Mouse (Mus musculus) gastrocnemius, adult 8-10 months (tissue): ENCODE results near the gene Snx21. TPM values are rescaled to one million over a fixed set of nuclear protein-coding genes. Genes with fewer than 3 reads are reported as not detected.

ENCODE experiments used
- DNase-seq, 2 experiments: peaks; one replicate each; pipeline ENCODE4 v3.0.0; 2022; ENCODE audit warnings: low spot score in 2 of 2
- total RNA-seq, 4 experiments: library from RNA; stranded (reverse); gene quantifications; 2 replicates each; pipeline ENCODE4 v1.2.4; 2022

Snx21 gene
- total RNA-seq, result 10 to 100 TPM; 23.5 to 24.8 (median 24.4) TPM

GRCm38 (mm10) chr2:164785481-164786387, at the start of gene Snx21:
Gene Snx21, plus strand, starts transcription at chr2:164785823.
- peak; percentile 89 to 94 for DNase-seq

GRCm38 (mm10) chr2:164737377-164738090, 48.1 kb upstream of the Snx21 start:
- no peak for DNase-seq

- no peak for DNase-seq
Measured at GRCm38 (mm10) chr2:164739876-164740275, 45.7 kb upstream of the Snx21 start.

GRCm38 (mm10) chr2:164744987-164745386, 40.6 kb upstream of the Snx21 start:
- DNase-seq, result no peak

- DNase-seq, result peak; percentile 86 to 88
Measured at GRCm38 (mm10) chr2:164745843-164746479, 39.7 kb upstream of the Snx21 start, which contains the start of the genes Wfdc3 and Dnttip1. Gene Wfdc3, minus strand, starts transcription at chr2:164745931. Gene Dnttip1, plus strand, starts transcription at chr2:164745983.

- no peak for DNase-seq
Measured at GRCm38 (mm10) chr2:164746693-164747092, 38.9 kb upstream of the Snx21 start.

- DNase-seq, result no peak
Measured at GRCm38 (mm10) chr2:164748191-164748590, 37.4 kb upstream of the Snx21 start.

- no peak for DNase-seq
Measured at GRCm38 (mm10) chr2:164748991-164749390, 36.6 kb upstream of the Snx21 start.

GRCm38 (mm10) chr2:164752454-164752853, 33.2 kb upstream of the Snx21 start:
- no peak for DNase-seq

GRCm38 (mm10) chr2:164754105-164754504, 31.5 kb upstream of the Snx21 start:
- no peak for DNase-seq

- DNase-seq, result peak in 1 of 2 experiments; percentile 49
Measured at GRCm38 (mm10) chr2:164754800-164755199, 30.8 kb upstream of the Snx21 start.

- DNase-seq, result no peak
Measured at GRCm38 (mm10) chr2:164757841-164758240, 27.8 kb upstream of the Snx21 start.

GRCm38 (mm10) chr2:164758692-164759091, 26.9 kb upstream of the Snx21 start:
- DNase-seq, result no peak

- DNase-seq, result no peak
Measured at GRCm38 (mm10) chr2:164760059-164760833, 25.4 kb upstream of the Snx21 start.

GRCm38 (mm10) chr2:164761502-164761901, 24.1 kb upstream of the Snx21 start:
- no peak for DNase-seq

- DNase-seq, result no peak
Measured at GRCm38 (mm10) chr2:164761971-164762370, 23.7 kb upstream of the Snx21 start.

GRCm38 (mm10) chr2:164762593-164762992, 23.0 kb upstream of the Snx21 start:
- no peak for DNase-seq

- no peak for DNase-seq
Measured at GRCm38 (mm10) chr2:164765841-164766240, 19.8 kb upstream of the Snx21 start.

GRCm38 (mm10) chr2:164767812-164768540, 17.6 kb upstream of the Snx21 start:
- DNase-seq, result no peak
